Mouse (Mus musculus): ENCODE results near the gene Adgrf4. TPM values are rescaled to one million over a fixed set of nuclear protein-coding genes. Genes with fewer than 3 reads are reported as not detected.

Adgrf4 gene
- 1.2 TPM in 1 of 2 replicates, not detected in the other for polyA plus RNA-seq (2015; fragmentation: Nextera tagmentation; extraction: Ambion mirVana)

GRCm38 (mm10) chr17:42692136-42692535 is at the start of gene Adgrf4:
Adgrf4 (minus strand) TSS chr17:42692284.

GRCm38 (mm10) chr17:42741801-42742217 is 49.7 kb upstream of the Adgrf4 start, which contains the start of gene Adgrf2:
Adgrf2 (minus strand) TSS chr17:42742179.

GRCm38 (mm10) chr17:42611295-42611694 is 80.8 kb downstream of the Adgrf4 start, which contains the start of gene Opn5:
Opn5 (minus strand) TSS chr17:42611395.

Other genes starting within 250 kb of the Adgrf4 start
- gene Opn5, start 80.9 kb downstream of the Adgrf4 start, polyA plus RNA-seq (2015; fragmentation: Nextera tagmentation; extraction: Ambion mirVana): not detected in 2 replicates
- 0.05 and 0.13 TPM in 2 replicates for gene Adgrf2, start 49.9 kb upstream of the Adgrf4 start, polyA plus RNA-seq (2015; fragmentation: Nextera tagmentation; extraction: Ambion mirVana)
- gene Cd2ap, start 184.4 kb upstream of the Adgrf4 start, polyA plus RNA-seq (2015; fragmentation: Nextera tagmentation; extraction: Ambion mirVana): 10.2 and 11.0 TPM in 2 replicates